Mouse (Mus musculus) lung, postnatal 0 days (tissue): ENCODE measurements around the gene Aatf.

ENCODE experiments used
- CTCF ChIP-seq: IDR thresholded peaks from 2 replicates; pipeline ENCODE4 v1.5.1; 2016; ENCODE audit warnings: antibody characterized with exemption, mild to moderate bottlenecking
- EP300 ChIP-seq: IDR thresholded peaks from 2 replicates; pipeline ENCODE4 v1.6.1; 2016; ENCODE audit warnings: antibody characterized with exemption, mild to moderate bottlenecking, control low read depth

DNA sequence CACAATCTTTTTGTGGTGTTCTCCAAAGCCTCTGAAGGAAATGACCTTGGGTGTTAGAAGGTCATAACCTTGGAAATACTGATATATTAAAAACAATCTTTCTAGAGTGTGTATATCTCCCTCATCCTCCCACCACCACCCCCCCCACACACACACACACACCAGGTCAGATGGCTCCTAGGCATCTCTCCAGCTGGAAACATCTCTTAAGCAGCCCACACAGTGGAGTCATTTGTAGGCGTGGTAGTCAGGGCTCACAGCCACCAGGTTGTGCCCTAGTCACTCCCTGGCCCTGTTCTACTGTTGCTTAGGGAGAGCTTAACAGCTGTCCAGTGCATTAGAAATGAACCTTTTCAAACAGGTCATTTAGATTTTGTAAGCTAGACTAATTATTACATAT is 118.3 kb downstream of the Aatf start:
- TF ChIP-seq CTCF (no peak), EP300 (no peak)
